Mouse (Mus musculus): ENCODE measurements around the gene Metap1d. TPM values are rescaled to one million over a fixed set of nuclear protein-coding genes. Genes with fewer than 3 reads are reported as not detected.
A peak's percentile ranks its signal among the peaks of the same experiment; 100 is the strongest.

Gene Metap1d
- total and polyA plus RNA-seq, 2 experiments, result 28.0 to 35.0 TPM

- TF ChIP-seq POLR2A (IDR thresholded peaks at IDR 0.05; ENCODE audit: extremely low read depth, insufficient read depth, low read length) (no peak), CTCF (IDR thresholded peaks at IDR 0.05; ENCODE audit: low read depth, low read length) (peak; percentile 91)
- 9% methylated on average over 8 of the region's 8 CpGs for WGBS
- peak; percentile 34 for DNase-seq (ENCODE audit: extremely low read depth, low read depth, low spot score)
- Histone ChIP-seq H3K9ac (ENCODE audit: low read depth, low read length) (no peak overlapping the region), H3K79me2 (ENCODE audit: control insufficient read depth, insufficient read depth, low read length) (no peaks in the 10 kb centered on the region), H3K27ac (replicated peaks; ENCODE audit: insufficient read depth, low read depth, low read length) (no peak overlapping the region), H3K36me3 (ENCODE audit: control insufficient read depth, insufficient read depth, low read length) (no peaks in the 10 kb centered on the region), H3K27me3 (ENCODE audit: control insufficient read depth, insufficient read depth, low read length) (peaks cover 38% of the 10 kb centered on the region), H3K4me1 (ENCODE audit: control insufficient read depth, insufficient read depth, low read length) (no peaks in the 10 kb centered on the region; the same call in 1 of the 2 replicates), H3K4me3 (ENCODE audit: insufficient read depth, low read depth, low read length) (no peak overlapping the region)
Observed at GRCm38 (mm10) chr2:71547829-71548228, 94.8 kb downstream of the Metap1d start.

- H3K9ac ChIP-seq (ENCODE audit: low read depth, low read length), result no peak overlapping the region
- H3K27me3 ChIP-seq (ENCODE audit: control insufficient read depth, insufficient read depth, low read length), result peaks cover 22% of the 10 kb centered on the region
- TF ChIP-seq POLR2A (IDR thresholded peaks at IDR 0.05; ENCODE audit: extremely low read depth, insufficient read depth, low read length) (no peak), CTCF (IDR thresholded peaks at IDR 0.05; ENCODE audit: low read depth, low read length) (no peak)
- H3K36me3 ChIP-seq (ENCODE audit: control insufficient read depth, insufficient read depth, low read length), result no peaks in the 10 kb centered on the region
- no peak overlapping the region for H3K27ac ChIP-seq (replicated peaks; ENCODE audit: insufficient read depth, low read depth, low read length)
- no peaks in the 10 kb centered on the region for H3K79me2 ChIP-seq (ENCODE audit: control insufficient read depth, insufficient read depth, low read length)
- DNase-seq (ENCODE audit: extremely low read depth, low read depth, low spot score), result no peak
- no peaks in the 10 kb centered on the region; the same call in 1 of the 2 replicates for H3K4me1 ChIP-seq (ENCODE audit: control insufficient read depth, insufficient read depth, low read length)
- 22% methylated on average over 3 of the region's 3 CpGs for WGBS
- H3K4me3 ChIP-seq (ENCODE audit: insufficient read depth, low read depth, low read length), result no peak overlapping the region
Observed at GRCm38 (mm10) chr2:71550330-71550729, 97.3 kb downstream of the Metap1d start.

DNA sequence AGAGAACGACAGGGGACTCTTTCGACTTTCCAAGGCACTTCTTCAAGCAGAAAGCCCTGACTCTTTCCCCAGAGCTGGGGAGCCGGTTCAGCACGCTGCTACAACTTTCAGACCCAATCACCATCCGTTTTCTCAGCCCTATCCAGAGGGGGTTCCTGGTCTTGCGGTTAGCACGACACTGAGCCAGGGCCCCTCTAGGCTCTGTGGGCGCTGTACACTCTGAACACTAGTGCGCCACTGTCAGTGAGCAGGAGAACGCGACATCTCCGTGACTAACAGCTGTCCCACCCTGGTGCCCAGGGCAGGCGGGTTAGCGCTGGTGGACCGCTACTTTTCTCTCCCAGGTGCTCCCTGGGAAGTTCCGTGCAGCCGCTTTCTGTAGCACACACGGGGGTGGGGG is 98.6 kb downstream of the Metap1d start:
- Histone ChIP-seq H3K27me3 (ENCODE audit: control insufficient read depth, insufficient read depth, low read length) (peaks cover 8% of the 10 kb centered on the region), H3K4me3 (ENCODE audit: insufficient read depth, low read depth, low read length) (no peak overlapping the region), H3K9ac (ENCODE audit: low read depth, low read length) (no peak overlapping the region), H3K4me1 (ENCODE audit: control insufficient read depth, insufficient read depth, low read length) (no peaks in the 10 kb centered on the region), H3K27ac (replicated peaks; ENCODE audit: insufficient read depth, low read depth, low read length) (no peak overlapping the region), H3K36me3 (ENCODE audit: control insufficient read depth, insufficient read depth, low read length) (no peaks in the 10 kb centered on the region), H3K79me2 (ENCODE audit: control insufficient read depth, insufficient read depth, low read length) (no peaks in the 10 kb centered on the region)
- no peak for DNase-seq (ENCODE audit: extremely low read depth, low read depth, low spot score)
- 6% methylated on average over 18 of the region's 18 CpGs for WGBS
- TF ChIP-seq POLR2A (IDR thresholded peaks at IDR 0.05; ENCODE audit: extremely low read depth, insufficient read depth, low read length), result no peak
- TF ChIP-seq CTCF (IDR thresholded peaks at IDR 0.05; ENCODE audit: low read depth, low read length), result no peak

DNA sequence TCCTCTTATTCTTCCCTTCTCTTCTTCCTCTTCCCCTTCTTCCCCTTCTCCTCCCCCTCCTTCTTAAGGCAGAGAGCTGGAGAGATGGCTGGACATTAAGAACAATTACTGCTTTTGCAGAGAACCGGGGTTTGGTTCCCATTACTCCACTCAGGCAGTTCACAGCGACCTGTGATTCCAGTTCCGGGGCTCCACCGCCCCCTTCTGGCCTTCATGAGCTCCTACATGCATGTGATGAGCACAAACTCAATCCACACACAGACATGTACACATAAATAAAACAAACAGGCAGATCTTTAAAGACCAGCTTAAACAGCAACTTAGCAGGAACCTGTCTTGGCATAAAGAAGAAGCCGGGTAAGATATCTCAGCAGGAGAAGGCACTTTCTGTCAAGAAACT is 103.0 kb downstream of the Metap1d start:
- Histone ChIP-seq H3K27me3 (ENCODE audit: control insufficient read depth, insufficient read depth, low read length) (peaks cover 2% of the 10 kb centered on the region; the same call in 1 of the 2 replicates), H3K4me1 (ENCODE audit: control insufficient read depth, insufficient read depth, low read length) (no peaks in the 10 kb centered on the region), H3K9ac (ENCODE audit: low read depth, low read length) (no peak overlapping the region), H3K79me2 (ENCODE audit: control insufficient read depth, insufficient read depth, low read length) (no peaks in the 10 kb centered on the region), H3K4me3 (ENCODE audit: insufficient read depth, low read depth, low read length) (no peak overlapping the region), H3K27ac (replicated peaks; ENCODE audit: insufficient read depth, low read depth, low read length) (no peak overlapping the region), H3K36me3 (ENCODE audit: control insufficient read depth, insufficient read depth, low read length) (no peaks in the 10 kb centered on the region)
- no peak for DNase-seq (ENCODE audit: extremely low read depth, low read depth, low spot score)
- TF ChIP-seq POLR2A (IDR thresholded peaks at IDR 0.05; ENCODE audit: extremely low read depth, insufficient read depth, low read length), result no peak
- no peak for TF ChIP-seq CTCF (IDR thresholded peaks at IDR 0.05; ENCODE audit: low read depth, low read length)
- 61% methylated on average over 5 of the region's 5 CpGs for WGBS

DNA sequence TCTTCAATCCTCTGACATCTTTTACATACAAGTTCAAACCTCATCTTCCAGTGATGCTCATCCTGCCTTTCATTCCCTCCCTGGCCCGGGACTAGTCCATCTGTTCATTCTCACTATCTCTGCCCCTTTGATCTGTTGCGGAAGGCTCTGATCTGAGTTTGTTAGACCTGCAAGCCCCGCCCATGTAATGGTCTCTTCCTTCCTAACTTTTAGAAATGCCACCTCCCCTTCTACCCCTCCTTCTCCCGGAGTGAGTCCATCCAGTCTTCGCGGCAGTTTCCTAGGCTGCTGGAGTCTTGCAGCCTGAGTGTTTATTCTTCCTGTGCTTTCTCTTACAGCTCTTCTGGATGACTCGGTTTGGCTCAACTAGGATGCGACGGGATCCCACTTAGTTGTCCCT is 113.4 kb downstream of the Metap1d start:
- Histone ChIP-seq H3K79me2 (ENCODE audit: control insufficient read depth, insufficient read depth, low read length) (no peaks in the 10 kb centered on the region), H3K27ac (replicated peaks; ENCODE audit: insufficient read depth, low read depth, low read length) (no peak overlapping the region), H3K4me3 (ENCODE audit: insufficient read depth, low read depth, low read length) (no peak overlapping the region), H3K9ac (ENCODE audit: low read depth, low read length) (no peak overlapping the region), H3K36me3 (ENCODE audit: control insufficient read depth, insufficient read depth, low read length) (no peaks in the 10 kb centered on the region), H3K4me1 (ENCODE audit: control insufficient read depth, insufficient read depth, low read length) (no peaks in the 10 kb centered on the region), H3K27me3 (ENCODE audit: control insufficient read depth, insufficient read depth, low read length) (no peaks in the 10 kb centered on the region)
- WGBS, result 77% methylated on average over 9 of the region's 9 CpGs
- no peak for DNase-seq (ENCODE audit: extremely low read depth, low read depth, low spot score)
- TF ChIP-seq POLR2A (IDR thresholded peaks at IDR 0.05; ENCODE audit: extremely low read depth, insufficient read depth, low read length), result no peak
- TF ChIP-seq CTCF (IDR thresholded peaks at IDR 0.05; ENCODE audit: low read depth, low read length), result no peak

GRCm38 (mm10) chr2:71573736-71574135 is 120.7 kb downstream of the Metap1d start:
- WGBS, result 57% methylated on average over 4 of the region's 4 CpGs
- no peak for DNase-seq (ENCODE audit: extremely low read depth, low read depth, low spot score)
- Histone ChIP-seq H3K4me1 (ENCODE audit: control insufficient read depth, insufficient read depth, low read length) (no peaks in the 10 kb centered on the region), H3K9ac (ENCODE audit: low read depth, low read length) (no peak overlapping the region), H3K79me2 (ENCODE audit: control insufficient read depth, insufficient read depth, low read length) (no peaks in the 10 kb centered on the region), H3K4me3 (ENCODE audit: insufficient read depth, low read depth, low read length) (no peak overlapping the region), H3K27ac (replicated peaks; ENCODE audit: insufficient read depth, low read depth, low read length) (no peak overlapping the region), H3K27me3 (ENCODE audit: control insufficient read depth, insufficient read depth, low read length) (no peaks in the 10 kb centered on the region), H3K36me3 (ENCODE audit: control insufficient read depth, insufficient read depth, low read length) (no peaks in the 10 kb centered on the region)
- TF ChIP-seq CTCF (IDR thresholded peaks at IDR 0.05; ENCODE audit: low read depth, low read length), result no peak
- no peak for TF ChIP-seq POLR2A (IDR thresholded peaks at IDR 0.05; ENCODE audit: extremely low read depth, insufficient read depth, low read length)

Other genes with a start within 250 kb of the Metap1d start
- gene Dync1i2, start 241.6 kb upstream of the Metap1d start, total RNA-seq (2014; rRNA removed), result 23.0 TPM in 2 replicates
- 9.1 and 10.5 TPM in 2 replicates for gene Dync1i2, start 241.6 kb upstream of the Metap1d start, polyA plus RNA-seq (2012; rRNA removed)
- 13.6 and 17.3 TPM in 2 replicates for gene Slc25a12, start 85.5 kb upstream of the Metap1d start, total RNA-seq (2014; rRNA removed)
- 13.7 and 15.1 TPM in 2 replicates for gene Slc25a12, start 85.5 kb upstream of the Metap1d start, polyA plus RNA-seq (2012; rRNA removed)
- 14.6 and 16.0 TPM in 2 replicates for gene Hat1, start 64.3 kb upstream of the Metap1d start, total RNA-seq (2014; rRNA removed)
- 2.0 TPM in 2 replicates for gene Hat1, start 64.3 kb upstream of the Metap1d start, polyA plus RNA-seq (2012; rRNA removed)
- gene Dlx1, start 74.8 kb downstream of the Metap1d start, total RNA-seq (2014; rRNA removed), result not detected in 2 replicates
- gene Dlx1, start 74.8 kb downstream of the Metap1d start, polyA plus RNA-seq (2012; rRNA removed), result not detected in 2 replicates
- not detected in 2 replicates for gene Dlx2, start 93.5 kb downstream of the Metap1d start, total RNA-seq (2014; rRNA removed)
- not detected in 2 replicates for gene Dlx2, start 93.5 kb downstream of the Metap1d start, polyA plus RNA-seq (2012; rRNA removed)

All from liver, adult 2 months (tissue).